Mouse (Mus musculus) limb, embryonic 10.5 days (tissue): ENCODE measurements around the gene Snx20. TPM values are rescaled to one million over a fixed set of nuclear protein-coding genes. Genes with fewer than 3 reads are reported as not detected.

ENCODE experiments used
- DNase-seq: peaks from one replicate; pipeline ENCODE4 v3.0.0-alpha.2; 2017; ENCODE audit warnings: low spot score
- H3K27ac ChIP-seq: fragments of 300-500 bp; sonication (generic); 2 replicates; pipeline ENCODE4 v1.5.1; 2016; ENCODE audit warnings: mild to moderate bottlenecking
- H3K27me3 ChIP-seq: fragments of 300-500 bp; sonication (generic); 2 replicates; pipeline ENCODE4 v1.6.1; 2016; ENCODE audit warnings: low read depth, mild to moderate bottlenecking; ENCODE audit not compliant: poor library complexity, severe bottlenecking
- H3K36me3 ChIP-seq: fragments of 300-500 bp; sonication (generic); 2 replicates; pipeline ENCODE4 v1.6.1; 2016; ENCODE audit warnings: mild to moderate bottlenecking, moderate library complexity
- H3K4me1 ChIP-seq: fragments of 300-500 bp; sonication (generic); 2 replicates; pipeline ENCODE4 v1.6.1; 2016
- H3K4me3 ChIP-seq: fragments of 300-500 bp; sonication (generic); 2 replicates; pipeline ENCODE4 v1.5.1; 2016; ENCODE audit warnings: mild to moderate bottlenecking, moderate library complexity
- H3K9me3 ChIP-seq: fragments of 300-500 bp; sonication (generic); replicated peaks from 2 replicates; pipeline ENCODE4 v1.6.1; 2016; ENCODE audit warnings: mild to moderate bottlenecking
- WGBS: fragments of 180-500 bp; shearing (Covaris S2); methylation state at CpG from one replicate; pipeline ENCODE4 v1.1.7; 2016; 5-methylcytosine and 5-hydroxymethylcytosine counted together
- polyA plus RNA-seq: library from polyadenylated mRNA; unstranded; fragments of >200 nt; fragmentation: Nextera tagmentation; extraction: Ambion mirVana; gene quantifications from 2 replicates; pipeline ENCODE4 v1.2.1, GENCODE M21; 2016

The Snx20 gene
- polyA plus RNA-seq, 1 experiment from 2014 or later, result 0.63 TPM

DNA sequence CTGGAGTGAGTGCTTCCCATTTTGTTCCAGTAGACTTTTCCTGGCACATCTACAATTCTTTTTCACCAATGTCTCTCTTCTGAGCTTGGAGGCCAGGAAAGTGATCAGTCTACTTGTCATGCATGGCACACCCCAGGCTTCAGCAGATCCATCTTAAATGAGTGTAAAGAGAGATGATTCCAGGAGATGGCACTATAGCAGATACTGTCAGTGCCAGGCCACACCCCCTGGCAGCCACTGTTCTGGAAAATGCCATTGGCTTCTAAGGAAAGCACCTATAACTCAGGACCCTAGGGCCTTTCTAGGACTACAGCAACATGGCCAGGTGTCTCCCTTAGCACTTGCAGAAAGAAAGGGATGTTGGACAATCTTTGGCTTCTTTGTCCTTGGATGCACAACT, 4.8 kb downstream of the Snx20 start:
- H3K4me3 ChIP-seq, result no peak overlapping the region
- no peak overlapping the region for H3K27ac ChIP-seq
- DNase-seq, result no peak
- H3K9me3 ChIP-seq, result no peaks in the 10 kb centered on the region
- H3K36me3 ChIP-seq, result no peaks in the 10 kb centered on the region
- peaks cover 37% of the 10 kb centered on the region for H3K27me3 ChIP-seq
- H3K4me1 ChIP-seq, result peaks cover 22% of the 10 kb centered on the region

DNA sequence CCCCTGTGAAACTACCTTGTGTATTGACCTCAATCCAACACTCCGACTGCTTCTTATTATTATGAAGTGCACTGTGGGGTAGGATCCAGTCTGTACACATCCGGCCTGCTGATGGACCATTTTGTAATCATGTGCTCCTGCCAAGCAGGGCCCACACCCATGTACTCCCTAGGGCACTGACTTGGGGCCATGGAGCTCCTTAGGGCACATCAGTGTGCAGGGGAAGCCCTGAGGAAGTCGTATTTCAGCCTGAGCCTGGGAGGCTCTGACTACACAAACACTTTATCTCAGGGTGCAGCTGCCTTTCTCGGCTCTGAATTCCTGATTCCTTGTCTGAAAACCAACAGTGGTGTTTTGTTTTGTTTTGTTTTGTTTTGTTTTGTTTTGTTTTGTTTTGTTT, 5.7 kb downstream of the Snx20 start:
- Histone ChIP-seq H3K4me3 (no peak overlapping the region), H3K36me3 (no peaks in the 10 kb centered on the region), H3K27me3 (peaks cover 45% of the 10 kb centered on the region), H3K4me1 (peaks cover 17% of the 10 kb centered on the region), H3K9me3 (no peaks in the 10 kb centered on the region), H3K27ac (no peak overlapping the region)
- DNase-seq, result no peak
- WGBS, result 77% methylated on average over 4 of the region's 4 CpGs

GRCm38 (mm10) chr8:88628001-88628774, 7.7 kb downstream of the Snx20 start:
- H3K27ac ChIP-seq, result peak overlapping the region; percentile 88; the same call in 1 of the 2 replicates
- DNase-seq, result no peak
- no peaks in the 10 kb centered on the region for H3K9me3 ChIP-seq
- WGBS, result 64% methylated on average over 14 of the region's 14 CpGs
- H3K36me3 ChIP-seq, result no peaks in the 10 kb centered on the region
- peaks cover 63% of the 10 kb centered on the region for H3K27me3 ChIP-seq
- H3K4me1 ChIP-seq, result peaks cover 17% of the 10 kb centered on the region
- H3K4me3 ChIP-seq, result peak overlapping the region; percentile 56

GRCm38 (mm10) chr8:88627265-88627991, 8.5 kb downstream of the Snx20 start:
- Histone ChIP-seq H3K27ac (peak overlapping the region; percentile 88), H3K4me3 (peak overlapping the region; percentile 56), H3K4me1 (peaks cover 17% of the 10 kb centered on the region), H3K27me3 (peaks cover 70% of the 10 kb centered on the region), H3K9me3 (no peaks in the 10 kb centered on the region), H3K36me3 (no peaks in the 10 kb centered on the region)
- DNase-seq, result peak; percentile 75
- under 1% methylated on average over 105 of the region's 105 CpGs for WGBS

- DNase-seq, result peak; percentile 80
- H3K9me3 ChIP-seq, result no peaks in the 10 kb centered on the region
- H3K4me3 ChIP-seq, result peak overlapping the region; percentile 56
- H3K27me3 ChIP-seq, result peaks cover 75% of the 10 kb centered on the region
- WGBS, result 13% methylated on average over 19 of the region's 19 CpGs
- peak overlapping the region; percentile 88 for H3K27ac ChIP-seq
- H3K4me1 ChIP-seq, result peaks cover 17% of the 10 kb centered on the region
- no peaks in the 10 kb centered on the region for H3K36me3 ChIP-seq
These were observed 9.0 kb downstream of the Snx20 start for GRCm38 (mm10) chr8:88626940-88627264.

DNA sequence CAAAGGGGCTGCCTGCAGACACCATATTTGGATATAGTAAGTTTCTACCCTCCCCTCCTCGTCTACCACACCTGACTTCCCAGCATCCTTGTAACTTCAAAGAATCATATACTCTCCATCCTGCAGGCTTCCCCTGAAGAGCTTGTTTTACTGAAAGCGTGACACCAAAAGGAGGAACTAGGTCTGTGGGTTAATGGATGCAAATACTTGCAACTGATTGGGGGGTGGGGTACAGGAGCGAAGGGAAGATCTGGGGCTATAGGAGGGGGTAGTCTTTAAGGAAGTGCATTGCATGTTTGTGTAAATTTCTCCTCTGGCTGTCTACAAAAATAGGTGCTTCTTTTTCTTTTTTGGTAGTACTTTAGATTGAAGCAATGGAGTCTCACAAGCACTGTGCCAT, 9.5 kb downstream of the Snx20 start:
- Histone ChIP-seq H3K4me3 (no peak overlapping the region), H3K9me3 (no peaks in the 10 kb centered on the region), H3K4me1 (peaks cover 17% of the 10 kb centered on the region), H3K27ac (no peak overlapping the region), H3K27me3 (peaks cover 75% of the 10 kb centered on the region), H3K36me3 (no peaks in the 10 kb centered on the region)
- WGBS, result 55% methylated on average over 3 of the region's 3 CpGs
- DNase-seq, result no peak

- no peaks in the 10 kb centered on the region for H3K9me3 ChIP-seq
- no peak for DNase-seq
- no peak overlapping the region for H3K4me3 ChIP-seq
- H3K27me3 ChIP-seq, result peaks cover 80% of the 10 kb centered on the region
- no peak overlapping the region for H3K27ac ChIP-seq
- WGBS, result 92% methylated on average over 3 of the region's 3 CpGs
- H3K4me1 ChIP-seq, result peaks cover 23% of the 10 kb centered on the region
- H3K36me3 ChIP-seq, result no peaks in the 10 kb centered on the region
These were observed 11.7 kb downstream of the Snx20 start for GRCm38 (mm10) chr8:88624276-88624675.

DNA sequence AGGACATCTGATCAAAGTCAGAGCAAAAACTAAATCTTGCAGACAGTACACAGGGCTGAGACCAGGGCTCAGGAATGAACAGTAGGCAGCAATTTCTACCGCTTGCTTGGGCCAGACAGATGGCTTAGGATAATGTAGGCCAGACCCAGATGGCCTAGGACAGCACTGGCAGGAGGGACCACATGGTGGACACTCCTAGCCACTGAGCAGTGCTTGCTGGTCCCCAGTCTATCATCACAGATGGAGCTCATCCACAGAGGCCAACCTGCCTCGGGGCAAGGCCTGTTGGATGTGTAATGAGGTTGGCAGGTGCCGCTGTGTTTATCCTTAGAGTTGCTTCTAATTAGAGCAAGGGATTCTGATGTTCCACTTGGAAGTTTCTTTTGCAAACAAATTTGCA, 12.6 kb downstream of the Snx20 start:
- no peak overlapping the region for H3K27ac ChIP-seq
- DNase-seq, result no peak
- H3K4me1 ChIP-seq, result peaks cover 26% of the 10 kb centered on the region
- no peaks in the 10 kb centered on the region for H3K9me3 ChIP-seq
- no peak overlapping the region for H3K4me3 ChIP-seq
- 81% methylated on average over 3 of the region's 3 CpGs for WGBS
- no peaks in the 10 kb centered on the region for H3K36me3 ChIP-seq
- H3K27me3 ChIP-seq, result peaks cover 71% of the 10 kb centered on the region

DNA sequence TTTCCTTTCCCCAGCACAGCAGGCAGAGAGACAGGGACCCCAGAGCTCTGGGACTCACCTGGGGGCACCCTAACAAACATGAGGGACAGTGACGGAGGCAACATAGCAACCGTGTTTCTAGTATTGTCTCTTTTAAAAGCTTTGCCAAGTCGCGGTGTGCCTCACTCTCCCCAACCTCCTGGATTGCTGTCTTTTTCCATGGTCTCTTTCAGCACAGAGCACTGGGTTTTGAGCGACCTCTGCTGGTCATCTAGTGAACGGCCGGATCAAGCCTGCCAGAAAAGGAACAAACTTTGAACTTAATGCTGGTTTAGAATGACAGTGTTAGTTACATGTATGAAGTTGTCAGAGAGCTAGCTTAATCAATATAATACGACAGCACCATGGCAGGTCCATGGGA, 14.5 kb downstream of the Snx20 start:
- WGBS, result 3% methylated on average over 8 of the region's 8 CpGs
- Histone ChIP-seq H3K27ac (no peak overlapping the region), H3K36me3 (no peaks in the 10 kb centered on the region), H3K9me3 (no peaks in the 10 kb centered on the region), H3K4me3 (no peak overlapping the region), H3K4me1 (peaks cover 18% of the 10 kb centered on the region), H3K27me3 (peaks cover 55% of the 10 kb centered on the region)
- peak; percentile 87 for DNase-seq

GRCm38 (mm10) chr8:88620931-88621330, 15.0 kb downstream of the Snx20 start:
- Histone ChIP-seq H3K27ac (no peak overlapping the region), H3K36me3 (no peaks in the 10 kb centered on the region), H3K27me3 (peaks cover 51% of the 10 kb centered on the region), H3K4me1 (peaks cover 23% of the 10 kb centered on the region), H3K4me3 (no peak overlapping the region), H3K9me3 (no peaks in the 10 kb centered on the region)
- DNase-seq, result no peak
- 68% methylated on average over 5 of the region's 5 CpGs for WGBS

- Histone ChIP-seq H3K27ac (no peak overlapping the region), H3K36me3 (no peaks in the 10 kb centered on the region), H3K4me1 (peaks cover 23% of the 10 kb centered on the region), H3K27me3 (peaks cover 42% of the 10 kb centered on the region), H3K4me3 (no peak overlapping the region), H3K9me3 (no peaks in the 10 kb centered on the region)
- WGBS, result 76% methylated on average over 3 of the region's 3 CpGs
- DNase-seq, result no peak
These were observed 16.4 kb downstream of the Snx20 start for GRCm38 (mm10) chr8:88619513-88619912.

DNA sequence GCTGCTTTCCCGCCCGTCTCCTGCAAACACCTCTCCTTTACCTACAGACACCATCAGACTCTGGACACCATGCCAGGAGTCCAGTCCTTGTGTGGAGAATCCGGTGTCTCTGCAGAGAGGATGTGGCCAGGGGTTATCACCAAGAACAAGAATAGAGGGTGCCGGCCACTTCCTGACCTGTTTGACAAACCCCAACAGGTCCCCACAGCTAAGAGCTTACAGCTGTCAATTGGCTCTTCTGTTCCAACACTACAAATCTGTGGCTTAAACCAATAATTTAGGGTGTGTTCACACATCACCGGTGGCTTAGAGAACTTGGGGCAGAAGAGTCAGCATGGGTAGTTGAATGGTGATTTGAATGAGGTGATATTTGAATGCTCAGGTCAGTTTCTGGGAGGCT, 17.3 kb downstream of the Snx20 start:
- no peak overlapping the region for H3K27ac ChIP-seq
- no peak for DNase-seq
- WGBS, result 69% methylated on average over 5 of the region's 5 CpGs

GRCm38 (mm10) chr8:88614981-88615380, 20.9 kb downstream of the Snx20 start:
- WGBS, result 61% methylated on average over 5 of the region's 5 CpGs
- DNase-seq, result no peak
- Histone ChIP-seq H3K27me3 (peaks cover 6% of the 10 kb centered on the region; the same call in 1 of the 2 replicates), H3K9me3 (no peaks in the 10 kb centered on the region), H3K36me3 (no peaks in the 10 kb centered on the region), H3K4me1 (peaks cover 29% of the 10 kb centered on the region), H3K27ac (no peak overlapping the region), H3K4me3 (no peak overlapping the region)

More for the DNA sequence above, 17.3 kb downstream of the Snx20 start:
- H3K27me3 ChIP-seq, result peaks cover 33% of the 10 kb centered on the region; the same call in 1 of the 2 replicates
- no peak overlapping the region for H3K4me3 ChIP-seq
- no peaks in the 10 kb centered on the region for H3K9me3 ChIP-seq
- H3K4me1 ChIP-seq, result peaks cover 23% of the 10 kb centered on the region
- no peaks in the 10 kb centered on the region for H3K36me3 ChIP-seq
